Mouse (Mus musculus) CH12.LX (cell line): ENCODE data around the gene Slc25a17. TPM values are rescaled to one million over a fixed set of nuclear protein-coding genes. Genes with fewer than 3 reads are reported as not detected.
A peak's percentile ranks its signal among the peaks of the same experiment; 100 is the strongest.

Experiments
- DNase-seq: peaks from one replicate; pipeline ENCODE4 v3.0.0-alpha.2; 2013; ENCODE audit errors: extremely low read depth
- H3K27ac ChIP-seq: 2 replicates; pipeline ENCODE4 v1.5.1; 2012; ENCODE audit warnings: low read depth, mild to moderate bottlenecking, control low read depth, moderate library complexity; ENCODE audit not compliant: insufficient read depth
- H3K27me3 ChIP-seq: replicated peaks from 2 replicates; pipeline ENCODE3; 2012; ENCODE audit warnings: inconsistent platforms
- H3K36me3 ChIP-seq, 2 experiments: replicated peaks in 1 of 2; 2 replicates each; pipeline versions ENCODE3 to v1.6.1; 2012; ENCODE audit warnings: inconsistent platforms in 1 of 2, low read length in 1 of 2, mild to moderate bottlenecking in 1 of 2, mixed read lengths in 1 of 2, moderate library complexity in 1 of 2; ENCODE audit not compliant: control insufficient read depth in 1 of 2, insufficient read depth in 1 of 2
- H3K4me1 ChIP-seq, 2 experiments: 2 replicates each; pipeline ENCODE4 v1.6.1; 2012; ENCODE audit warnings: inconsistent platforms in 1 of 2, moderate library complexity in 1 of 2; ENCODE audit not compliant: insufficient read depth in 2 of 2, control insufficient read depth in 1 of 2
- H3K4me2 ChIP-seq: 2 replicates; pipeline ENCODE4 v1.6.1; 2012; ENCODE audit warnings: low read depth, mild to moderate bottlenecking, control low read depth; ENCODE audit not compliant: poor library complexity, insufficient read depth, severe bottlenecking
- H3K4me3 ChIP-seq, 3 experiments: fragments of 150-350 bp in 1 of 3; sonication (generic) in 1 of 3; replicated peaks in 1 of 3; 2 replicates each; pipeline versions ENCODE3 to v1.5.1; 2011 to 2012; ENCODE audit warnings: low read depth in 2 of 3, low read length in 2 of 3, mild to moderate bottlenecking in 2 of 3, moderate library complexity in 2 of 3, control low read depth in 1 of 3, improper control_type of control experiment in 1 of 3, inconsistent platforms in 1 of 3, mixed read lengths in 1 of 3; ENCODE audit not compliant: poor library complexity in 1 of 3
- H3K79me2 ChIP-seq: replicated peaks from 2 replicates; pipeline ENCODE4 v1.6.1; 2012; ENCODE audit warnings: mild to moderate bottlenecking, moderate library complexity; ENCODE audit not compliant: control insufficient read depth, poor library complexity, insufficient read depth, severe bottlenecking; ENCODE audit errors: extremely low read depth
- H3K9ac ChIP-seq: 2 replicates; pipeline ENCODE4 v1.6.1; 2012; ENCODE audit warnings: low read depth, mild to moderate bottlenecking, control low read depth, moderate library complexity; ENCODE audit not compliant: insufficient read depth
- H3K9me3 ChIP-seq: replicated peaks from 2 replicates; pipeline ENCODE3; 2012; ENCODE audit warnings: low read length, inconsistent platforms, mixed read lengths
- IRF4 ChIP-seq: IDR thresholded peaks from 2 replicates; pipeline ENCODE4 v1.6.1; 2014; ENCODE audit warnings: low read depth, mild to moderate bottlenecking, inconsistent platforms, low read length, improper control_type of control experiment
- JUN ChIP-seq: IDR thresholded peaks from 2 replicates; pipeline ENCODE4 v1.6.1; 2011; ENCODE audit warnings: low read depth, mild to moderate bottlenecking, low read length, improper control_type of control experiment, moderate library complexity; ENCODE audit not compliant: insufficient read depth
- KAT2A ChIP-seq: IDR thresholded peaks from 2 replicates; pipeline ENCODE4 v1.6.1; 2012; ENCODE audit warnings: low read length, improper control_type of control experiment, inconsistent platforms; ENCODE audit not compliant: insufficient replicate concordance
- MAX ChIP-seq: IDR thresholded peaks from 2 replicates; pipeline ENCODE4 v1.6.1; 2011; ENCODE audit warnings: low read length, improper control_type of control experiment
- POLR2A ChIP-seq: IDR thresholded peaks from 2 replicates; pipeline ENCODE4 v1.6.1; 2011; ENCODE audit warnings: low read depth, mild to moderate bottlenecking, improper control_type of control experiment, low read length
- TBP ChIP-seq: conservative IDR thresholded peaks from 2 replicates; pipeline ENCODE4 v1.6.1; 2011; ENCODE audit warnings: low read depth, low read length, improper control_type of control experiment
- USF1 ChIP-seq: IDR thresholded peaks from 2 replicates; pipeline ENCODE4 v1.6.1; 2014; ENCODE audit warnings: low read depth, mild to moderate bottlenecking, inconsistent platforms, low read length, improper control_type of control experiment
- ZKSCAN1 ChIP-seq: IDR thresholded peaks from 2 replicates; pipeline ENCODE4 v1.6.1; 2012; ENCODE audit warnings: low read depth, inconsistent platforms, low read length, improper control_type of control experiment, borderline replicate concordance
- ZMIZ1 ChIP-seq: IDR thresholded peaks from 2 replicates; pipeline ENCODE4 v1.6.1; 2012; ENCODE audit warnings: low read depth, mild to moderate bottlenecking, inconsistent platforms, low read length, improper control_type of control experiment
- dilution Hi-C: fragments of 300-500 bp; cut with MboI; formaldehyde crosslinking; loops from 2 replicates; pipeline ENCODE4 v1.14.3; 2020; ENCODE audit warnings: low sequenced_read_pairs; ENCODE audit not compliant: extremely low pct_unique_long_range_greater_than_20kb, extremely low pct_ligation_motif_present
- in situ Hi-C: fragments of 300-500 bp; cut with MboI; formaldehyde crosslinking; loops from 3 replicates; pipeline ENCODE4 v1.14.3; 2019; ENCODE audit warnings: low sequenced_read_pairs, low pct_ligation_motif_present, low pct_unique_long_range_greater_than_20kb, mixed read lengths
- polyA plus RNA-seq: library from polyadenylated mRNA; unstranded; fragments of >175 nt; gene quantifications from 2 replicates; pipeline ENCODE4 v1.2.1, GENCODE M21; 2012; ENCODE audit warnings: low read depth; ENCODE audit not compliant: insufficient read length
- total RNA-seq, 2 experiments: library from RNA; depleted of rRNA; stranded (reverse); fragments of 300-350 nt in 1 of 2; fragments of >200 nt in 1 of 2; gene quantifications; 2 replicates each; pipeline ENCODE4 v1.2.3; 2012 to 2014

Gene Slc25a17
- total and polyA plus RNA-seq, 3 experiments: 48.0 to 99.4 (median 76.9) TPM

GRCm38 (mm10) chr15:81362501-81362900, 1.9 kb upstream of the Slc25a17 start:
- no peak for DNase-seq
- TF ChIP-seq USF1 (no peak), JUN (no peak), TBP (no peak), KAT2A (no peak), IRF4 (no peak), ZKSCAN1 (no peak)
- peaks cover 14% of the 10 kb centered on the region for H3K79me2 ChIP-seq
- no peaks in the 10 kb centered on the region for H3K27me3 ChIP-seq
- peaks cover 4 to 42% of the 10 kb centered on the region in 2 experiments for H3K4me1 ChIP-seq
- H3K27ac ChIP-seq: no peak overlapping the region
- H3K9me3 ChIP-seq: no peaks in the 10 kb centered on the region
- dilution Hi-C loops: no loop called here
- H3K9ac ChIP-seq: no peak overlapping the region
- H3K36me3 ChIP-seq: peaks cover 20 to 59% of the 10 kb centered on the region in 2 experiments
- in situ Hi-C loops: no loop called here
- H3K4me3 ChIP-seq: no peak overlapping the region
- H3K4me2 ChIP-seq: no peak overlapping the region

- Histone ChIP-seq H3K4me2 (peak overlapping the region; percentile 68; the same call in 1 of the 2 replicates), H3K79me2 (peaks cover 16% of the 10 kb centered on the region), H3K9ac (no peak overlapping the region), H3K4me3 (no peak overlapping the region)
- dilution Hi-C loops: no loop called here
- TF ChIP-seq POLR2A (0 out of 2 replicates have a peak, but pooled peaks have one; percentile 11), MAX (no peak)
- TF ChIP-seq, all 38 proteins: peak for 1
- in situ Hi-C loops: no loop called here
- H3K36me3 ChIP-seq: peaks cover 15 to 52% of the 10 kb centered on the region in 2 experiments
- peaks cover 4 to 42% of the 10 kb centered on the region in 2 experiments for H3K4me1 ChIP-seq
- H3K27ac ChIP-seq: no peak overlapping the region; the same call in 1 of the 2 replicates
- no peaks in the 10 kb centered on the region for H3K27me3 ChIP-seq
- DNase-seq: peak; percentile 20
- no peaks in the 10 kb centered on the region for H3K9me3 ChIP-seq
Observed at GRCm38 (mm10) chr15:81361417-81362015, 904 bp upstream of the Slc25a17 start.

- DNase-seq: no peak
Observed at GRCm38 (mm10) chr15:81361022-81361404, 401 bp upstream of the Slc25a17 start.

More at GRCm38 (mm10) chr15:81361022-81361404, 401 bp upstream of the Slc25a17 start:
- Histone ChIP-seq H3K27me3 (no peaks in the 10 kb centered on the region), H3K4me1 (peaks cover 4 to 42% of the 10 kb centered on the region in 2 experiments), H3K79me2 (peaks cover 16% of the 10 kb centered on the region), H3K9ac (no peak overlapping the region), H3K27ac (peak overlapping the region; percentile 5; the same call in 1 of the 2 replicates), H3K9me3 (no peaks in the 10 kb centered on the region), H3K4me2 (peak overlapping the region; percentile 68), H3K36me3 (peaks cover 12 to 47% of the 10 kb centered on the region in 2 experiments), H3K4me3 (peak overlapping the region in 2 of 3 experiments; percentile 62 to 85)
- in situ Hi-C loops (no loop called here), dilution Hi-C loops (no loop called here)
- TF ChIP-seq MAX: no peak
- TF ChIP-seq ZMIZ1: 0 out of 2 replicates have a peak, but pooled peaks have one; percentile 2
